Mouse (Mus musculus): ENCODE measurements around the gene Slc44a1. TPM values are rescaled to one million over a fixed set of nuclear protein-coding genes. Genes with fewer than 3 reads are reported as not detected.

The Slc44a1 gene
- total RNA-seq, 2 experiments from 2014 or later: 15.8 to 17.7 TPM

DNA sequence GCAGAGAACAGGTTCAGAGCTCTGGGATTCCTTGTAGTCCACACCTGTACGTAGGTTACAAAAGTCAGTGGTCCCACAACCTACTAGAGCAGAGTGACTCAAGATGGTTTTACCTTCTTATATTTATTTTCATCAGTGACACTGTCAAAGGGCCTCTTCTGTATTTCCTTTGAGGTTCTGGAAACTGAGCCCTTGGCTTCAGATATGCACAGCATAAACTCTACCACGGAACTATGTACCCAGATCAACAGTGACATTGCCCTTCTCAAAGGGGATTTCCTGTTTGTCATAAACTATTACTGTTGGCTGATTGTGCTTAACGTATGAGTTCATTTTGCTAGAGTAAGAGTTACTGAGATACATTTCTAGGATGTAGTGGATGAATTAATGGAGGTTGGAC lies 18.3 kb downstream of the Slc44a1 start:
- intact Hi-C loops (cut with DNase I): no loop called here
- Histone ChIP-seq H3K4me3 (no peak overlapping the region), H3K27ac (no peak overlapping the region)
- no peak for TF ChIP-seq CTCF (IDR thresholded peaks at IDR 0.05)
- no peak for DNase-seq

DNA sequence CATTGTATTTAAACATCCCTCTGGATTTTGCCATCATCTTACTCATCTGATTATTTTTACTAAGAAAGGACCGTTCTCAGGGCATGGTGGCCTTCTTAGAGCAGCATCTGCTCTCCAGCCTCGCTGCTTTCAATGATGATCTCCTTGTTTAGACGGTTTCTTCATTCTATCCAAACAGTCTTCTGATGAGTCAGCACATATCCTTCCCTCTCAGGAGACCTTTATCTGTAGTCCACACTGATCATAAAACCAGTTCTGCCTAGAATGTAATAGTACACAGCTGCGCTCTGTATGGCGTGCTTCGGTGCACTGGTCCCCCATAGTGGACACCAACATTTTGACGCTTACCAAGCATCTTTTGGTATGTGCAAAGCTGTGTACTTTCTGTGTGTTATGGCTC lies 19.5 kb downstream of the Slc44a1 start:
- H3K4me3 ChIP-seq: no peak overlapping the region
- no peak overlapping the region for H3K27ac ChIP-seq
- intact Hi-C loops (cut with DNase I): no loop called here
- no peak for DNase-seq
- no peak for TF ChIP-seq CTCF (IDR thresholded peaks at IDR 0.05)

DNA sequence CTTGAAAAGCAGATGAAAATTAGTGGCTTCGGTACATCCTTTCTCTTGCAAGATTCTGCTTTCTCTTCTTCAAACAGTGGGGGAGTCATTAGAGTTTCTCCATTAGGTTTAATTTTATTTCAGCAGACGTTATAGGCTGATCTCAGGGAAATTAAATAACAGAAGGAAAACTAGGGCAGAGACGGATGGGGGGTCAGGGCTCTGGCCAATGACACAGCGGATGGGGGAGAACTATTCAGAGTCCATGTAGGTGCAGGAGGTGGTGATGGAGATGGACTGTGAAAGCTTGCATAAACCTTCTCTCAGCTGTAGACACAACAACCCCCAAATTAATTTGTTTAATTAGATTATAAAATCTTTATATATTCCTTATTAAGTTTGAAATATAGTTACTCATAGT lies 20.8 kb downstream of the Slc44a1 start:
- intact Hi-C loops (cut with DNase I): no loop called here
- no peak for DNase-seq
- Histone ChIP-seq H3K4me3 (no peak overlapping the region), H3K27ac (no peak overlapping the region)
- TF ChIP-seq CTCF (IDR thresholded peaks at IDR 0.05): no peak

DNA sequence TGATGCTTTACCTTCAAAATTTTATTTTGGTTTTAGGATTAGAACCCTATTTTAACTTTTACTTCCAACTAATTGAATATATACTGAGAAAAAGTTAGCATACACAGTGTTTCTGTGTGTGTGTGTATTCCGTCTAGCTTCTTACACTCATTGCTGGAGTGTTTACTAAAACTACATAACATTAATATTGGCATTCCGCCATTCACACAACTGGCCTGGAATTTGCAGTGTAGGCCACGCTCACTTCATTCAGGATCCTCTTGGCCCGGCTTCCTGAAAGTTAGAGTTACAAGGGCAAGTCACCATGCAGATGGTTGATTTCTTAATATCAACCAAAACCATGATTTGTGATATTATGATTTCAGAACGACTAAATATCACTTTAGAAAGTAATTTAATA lies 21.9 kb downstream of the Slc44a1 start:
- intact Hi-C loops (cut with DNase I): no loop called here
- Histone ChIP-seq H3K4me3 (no peak overlapping the region), H3K27ac (no peak overlapping the region)
- no peak for DNase-seq
- no peak for TF ChIP-seq CTCF (IDR thresholded peaks at IDR 0.05)

DNA sequence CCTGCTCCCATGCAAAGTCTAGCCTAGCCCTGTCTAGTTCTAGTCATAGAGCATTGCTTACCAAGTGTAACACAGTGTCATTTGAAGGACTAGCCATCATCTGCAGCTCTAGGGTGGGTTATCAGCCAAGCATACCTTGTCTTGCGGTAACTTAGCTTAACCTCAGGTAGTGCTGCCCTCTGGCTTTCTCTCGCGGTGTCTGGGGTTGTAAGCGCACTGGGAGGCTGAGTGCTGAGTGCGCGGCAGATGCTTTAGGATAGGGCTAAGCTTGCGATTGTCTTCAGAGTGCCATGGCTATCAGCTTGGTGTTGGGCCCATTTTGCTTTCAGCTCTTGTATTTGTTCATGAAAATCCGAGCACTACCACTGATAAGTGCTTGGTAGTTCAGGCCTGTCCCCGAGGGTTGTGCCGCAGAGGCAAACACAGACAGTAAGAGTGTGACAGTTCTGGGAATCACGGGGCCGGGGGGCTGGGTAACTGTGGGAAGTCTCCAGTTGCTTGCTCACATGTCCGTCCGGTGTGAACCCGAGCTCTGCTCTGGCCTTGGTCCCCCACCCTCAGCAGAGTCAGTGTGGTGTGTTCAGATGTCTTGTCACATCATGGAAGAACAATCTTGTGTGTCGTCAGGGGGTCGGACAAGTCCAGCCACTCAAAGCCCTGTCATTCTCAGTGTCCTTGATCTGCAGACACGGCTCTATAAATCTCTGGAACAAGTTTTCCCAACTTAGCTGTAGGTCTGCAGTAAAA lies 22.5 kb downstream of the Slc44a1 start:
- intact Hi-C loops (cut with DNase I): no loop called here

DNA sequence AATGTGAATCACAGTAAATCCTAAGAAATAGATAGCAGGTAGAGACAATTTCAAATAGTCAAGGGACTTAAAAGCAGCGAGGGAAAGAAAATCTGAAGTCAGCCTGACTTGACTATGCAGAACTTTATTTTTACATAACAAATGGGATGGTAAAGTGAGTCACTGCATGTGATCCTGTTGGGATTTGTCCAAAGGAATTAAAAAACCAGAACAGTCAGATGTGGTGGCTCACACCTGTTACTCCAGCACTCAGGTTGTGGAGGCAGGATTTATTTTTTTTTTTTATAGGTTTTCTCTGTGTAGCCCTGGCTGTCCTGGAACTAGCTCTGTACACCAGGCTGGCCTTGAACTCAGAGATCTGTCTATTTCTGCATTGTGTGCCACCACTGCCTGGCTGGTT lies 25.7 kb downstream of the Slc44a1 start:
- intact Hi-C loops (cut with DNase I): no loop called here
- no peak for DNase-seq
- no peak overlapping the region for H3K27ac ChIP-seq
- no peak for TF ChIP-seq CTCF (IDR thresholded peaks at IDR 0.05)
- H3K4me3 ChIP-seq: no peak overlapping the region

More for the DNA sequence above, 22.5 kb downstream of the Slc44a1 start:
- TF ChIP-seq CTCF (IDR thresholded peaks at IDR 0.05): no peak
- Histone ChIP-seq H3K4me3 (no peak overlapping the region), H3K27ac (no peak overlapping the region)
- DNase-seq: no peak

DNA sequence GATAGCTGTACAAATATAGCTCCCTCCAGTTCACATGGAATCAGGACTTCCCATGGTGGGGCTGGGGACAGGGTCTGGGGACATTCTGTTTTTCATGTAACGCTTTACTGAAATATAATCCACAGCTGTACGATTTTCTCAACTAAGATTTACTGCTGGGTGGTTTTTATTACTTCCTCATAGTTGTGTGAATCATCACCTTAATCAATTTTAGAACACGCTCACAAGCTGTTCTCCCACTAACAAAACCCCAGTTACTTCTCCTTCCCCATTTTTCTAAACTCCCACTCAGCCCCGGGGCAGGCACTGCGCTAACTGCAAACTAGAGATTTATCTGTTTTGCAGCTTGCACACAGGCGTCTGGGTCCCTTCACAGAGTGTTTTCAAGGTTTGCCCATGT lies 28.8 kb downstream of the Slc44a1 start:
- Histone ChIP-seq H3K27ac (no peak overlapping the region), H3K4me3 (no peak overlapping the region)
- intact Hi-C loops (cut with DNase I): no loop called here
- no peak for DNase-seq
- TF ChIP-seq CTCF (IDR thresholded peaks at IDR 0.05): no peak

DNA sequence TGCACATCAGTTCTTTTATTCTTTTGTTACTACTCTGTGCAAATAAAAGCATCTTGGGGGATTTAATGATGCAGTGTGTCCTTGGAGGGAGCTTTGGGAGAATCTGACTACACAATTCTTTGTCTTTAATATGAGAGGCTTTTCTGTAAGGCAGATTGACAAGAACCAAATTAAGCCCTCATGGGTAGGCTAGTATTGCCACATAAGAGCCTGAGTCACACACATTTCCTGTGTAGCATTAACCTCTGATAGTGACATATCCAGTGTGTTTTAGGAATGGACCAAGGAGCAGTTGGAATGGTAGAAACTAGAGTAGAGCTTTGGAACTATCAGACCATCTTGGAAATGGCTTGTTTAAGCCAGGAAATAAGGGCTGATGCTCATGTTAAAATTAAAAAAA lies 33.9 kb downstream of the Slc44a1 start:
- peak overlapping the region; percentile 38; the same call in 1 of the 2 replicates for H3K27ac ChIP-seq
- intact Hi-C loops (cut with DNase I): no loop called here
- H3K4me3 ChIP-seq: no peak overlapping the region

DNA sequence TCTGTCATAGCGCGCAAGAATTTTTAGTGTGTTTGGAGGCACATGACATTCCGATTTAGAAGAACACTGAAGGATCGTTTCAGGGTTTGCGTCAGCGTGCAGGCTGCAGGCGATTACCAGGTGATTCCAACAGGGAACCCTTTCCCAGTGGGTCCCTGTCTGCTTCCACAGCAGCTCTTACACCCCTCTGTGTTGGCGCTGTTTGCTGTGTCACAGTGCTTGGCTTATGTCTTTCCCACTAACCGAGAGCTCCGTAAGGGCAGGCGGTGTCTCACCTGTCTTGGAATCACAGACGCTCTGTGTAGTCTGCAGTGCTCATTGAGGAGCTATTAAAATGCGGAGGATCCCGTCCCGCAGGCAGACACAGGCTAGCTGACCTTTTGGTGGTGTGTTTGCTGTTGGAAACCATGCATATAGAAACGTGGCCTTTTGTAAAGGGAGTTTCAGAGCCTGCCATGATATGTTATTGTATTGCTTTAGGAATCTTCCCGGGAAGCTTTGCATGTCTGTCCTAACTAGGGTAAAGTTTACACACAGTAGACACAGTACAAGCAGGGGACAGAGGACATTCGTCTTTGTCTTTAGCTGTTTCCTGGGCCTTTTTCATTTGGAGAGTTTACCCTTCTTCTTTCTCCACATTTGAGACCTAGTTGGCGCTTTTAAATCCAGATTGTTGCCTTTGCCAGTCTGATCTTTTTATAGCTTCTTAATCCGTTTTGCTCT lies 35.2 kb downstream of the Slc44a1 start:
- intact Hi-C loops (cut with DNase I): no loop called here
- Histone ChIP-seq H3K4me3 (no peak overlapping the region), H3K27ac (no peak overlapping the region)
- DNase-seq: no peak
- no peak for TF ChIP-seq CTCF (IDR thresholded peaks at IDR 0.05)

More for the DNA sequence above, 33.9 kb downstream of the Slc44a1 start:
- TF ChIP-seq CTCF (IDR thresholded peaks at IDR 0.05): no peak
- DNase-seq: no peak

DNA sequence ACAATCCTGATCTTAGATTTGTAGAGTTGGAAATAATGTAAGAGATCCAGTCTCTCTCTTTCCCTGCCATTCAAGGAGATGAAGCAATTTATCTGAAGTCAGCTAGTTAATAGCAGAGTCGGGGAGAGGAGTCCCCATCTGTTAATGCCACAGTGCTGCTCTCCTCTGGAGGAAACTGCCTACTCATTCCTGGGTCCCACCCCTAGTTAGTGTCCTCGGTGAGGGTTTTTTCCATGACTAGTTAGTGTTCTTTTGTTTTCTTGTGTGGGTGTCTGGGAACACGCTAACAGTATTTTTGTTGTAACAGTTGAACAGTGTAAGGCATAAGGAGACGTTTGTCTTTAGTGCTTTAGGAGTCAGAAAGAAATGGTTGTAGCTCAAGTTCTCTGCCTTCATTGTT lies 38.4 kb downstream of the Slc44a1 start:
- intact Hi-C loops (cut with DNase I): no loop called here
- Histone ChIP-seq H3K4me3 (no peak overlapping the region), H3K27ac (no peak overlapping the region)
- TF ChIP-seq CTCF (IDR thresholded peaks at IDR 0.05): no peak
- no peak for DNase-seq

DNA sequence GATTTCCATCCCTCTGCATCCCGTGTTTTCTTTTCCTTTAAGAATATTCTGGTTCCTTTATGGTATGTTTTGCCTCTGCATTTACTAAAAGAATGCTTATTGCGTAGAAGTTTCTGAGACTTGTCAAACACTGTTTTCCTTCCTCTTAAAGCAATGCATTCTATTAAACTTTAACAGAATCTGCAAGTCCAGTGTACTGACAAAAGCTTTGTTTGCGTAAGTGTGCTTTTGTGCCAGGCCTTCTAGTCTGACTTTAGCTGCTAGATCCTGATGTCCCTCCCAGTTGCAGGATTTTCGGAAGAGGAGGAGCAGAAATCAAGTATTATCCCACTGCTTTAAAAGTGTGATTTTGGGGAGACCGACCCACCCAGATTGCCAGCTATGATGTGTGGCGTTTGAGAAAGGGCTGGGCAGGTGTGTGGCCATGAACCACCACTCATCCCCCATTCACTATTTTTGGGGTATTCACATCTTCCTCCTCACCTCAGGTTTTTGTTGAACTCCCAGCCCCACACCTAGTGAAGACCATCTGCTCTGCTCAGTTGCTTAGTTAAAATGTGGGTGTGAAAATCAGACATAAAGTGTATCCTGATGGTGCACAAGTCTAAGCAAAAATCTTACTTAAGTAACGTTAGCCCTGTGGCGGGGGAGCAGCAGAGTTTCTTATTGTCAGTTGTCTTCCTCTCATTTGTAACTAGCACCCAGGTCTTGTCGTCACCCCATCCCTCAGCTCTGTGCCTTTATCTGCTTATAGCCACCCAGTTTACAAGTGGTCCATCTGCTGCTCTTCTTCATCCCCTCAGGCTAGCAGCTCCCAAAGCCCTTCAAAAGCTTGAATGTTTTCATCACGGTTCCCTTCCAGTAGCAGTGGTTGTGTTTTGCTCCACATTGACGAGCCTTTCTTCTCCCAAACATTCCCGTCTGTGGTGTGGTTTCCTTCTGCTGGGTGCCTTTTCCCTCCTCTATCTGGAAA lies 47.3 kb downstream of the Slc44a1 start:
- H3K4me3 ChIP-seq: no peak overlapping the region
- no peak for TF ChIP-seq CTCF (IDR thresholded peaks at IDR 0.05)
- DNase-seq: no peak
- intact Hi-C loops (cut with DNase I): no loop called here
- no peak overlapping the region for H3K27ac ChIP-seq

DNA sequence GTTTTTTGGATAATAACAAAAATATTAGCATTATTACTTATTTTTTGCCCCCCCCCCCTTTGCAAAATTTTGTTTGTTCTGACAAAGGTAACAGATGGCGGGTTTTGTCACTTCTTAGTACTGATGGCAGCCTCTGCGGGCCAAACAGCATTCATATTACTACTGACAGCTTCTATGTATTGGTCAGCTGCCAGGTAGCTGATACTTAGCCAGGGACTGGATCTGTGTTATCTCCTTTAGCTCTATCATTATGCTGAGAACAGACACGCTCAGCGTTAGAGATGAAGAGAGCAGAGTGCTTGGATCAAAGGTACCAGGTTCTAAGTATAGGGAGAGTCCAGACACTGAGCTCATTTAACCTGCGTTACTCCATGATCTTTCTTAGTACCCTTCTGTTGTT lies 48.6 kb downstream of the Slc44a1 start:
- Histone ChIP-seq H3K27ac (no peak overlapping the region), H3K4me3 (no peak overlapping the region)
- no peak for DNase-seq
- intact Hi-C loops (cut with DNase I): no loop called here
- no peak for TF ChIP-seq CTCF (IDR thresholded peaks at IDR 0.05)

DNA sequence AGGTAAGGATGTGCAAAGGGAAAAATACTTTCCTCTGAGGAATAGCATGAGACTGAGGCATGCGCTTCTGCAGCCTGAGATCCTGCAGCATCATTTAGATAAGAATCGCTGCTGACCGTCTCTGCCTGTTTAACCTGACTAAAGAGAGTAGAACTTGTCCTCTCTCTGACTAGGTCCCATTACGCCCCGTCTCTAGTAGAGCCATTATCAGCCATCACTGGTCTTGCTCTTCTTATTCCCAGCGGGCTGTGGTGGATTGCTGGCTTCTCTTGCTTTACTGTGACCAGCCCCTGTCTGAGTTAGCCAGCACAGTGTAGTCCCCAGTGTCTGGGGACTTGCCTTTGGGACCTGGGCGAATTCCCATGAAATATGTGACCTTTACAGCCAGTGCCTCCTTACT lies 50.2 kb downstream of the Slc44a1 start:
- no peak for DNase-seq
- no peak for TF ChIP-seq CTCF (IDR thresholded peaks at IDR 0.05)
- Histone ChIP-seq H3K4me3 (no peak overlapping the region), H3K27ac (no peak overlapping the region)
- intact Hi-C loops (cut with DNase I): no loop called here
